Mouse (Mus musculus) embryonic facial prominence, embryonic 11.5 days (tissue): ENCODE results near the gene Hbs1l. TPM values are rescaled to one million over a fixed set of nuclear protein-coding genes. Genes with fewer than 3 reads are reported as not detected.
"Not testable (repeated sequence)": the region's sequence is repeated elsewhere in the genome, so short reads cannot be mapped to it uniquely, and the experiment has no call there.

ENCODE experiments used
- ATAC-seq: fragments of 200-750 bp; cut with Nextera tagmentation; replicated peaks from 2 replicates; pipeline ENCODE4 v1.8.0; 2017; ENCODE audit warnings: low read depth; ENCODE audit not compliant: insufficient number of reproducible peaks, low FRiP score, low TSS enrichment
- DNase-seq: peaks from one replicate; pipeline ENCODE4 v3.0.0-alpha.2; 2015; ENCODE audit warnings: low spot score
- H3K27ac ChIP-seq: fragments of 300-500 bp; sonication (generic); replicated peaks from 2 replicates; pipeline ENCODE4 v1.5.1; 2014; ENCODE audit warnings: mild to moderate bottlenecking, low read depth, low read length, control low read depth
- H3K27me3 ChIP-seq: fragments of 300-500 bp; sonication (generic); 2 replicates; pipeline ENCODE4 v1.6.1; 2014; ENCODE audit warnings: mild to moderate bottlenecking, low read length, moderate library complexity, mixed read lengths; ENCODE audit not compliant: control insufficient read depth, insufficient read depth
- H3K36me3 ChIP-seq: fragments of 300-500 bp; sonication (generic); replicated peaks from 2 replicates; pipeline ENCODE4 v1.6.1; 2014; ENCODE audit warnings: low read depth, mild to moderate bottlenecking, low read length, moderate library complexity, mixed read lengths; ENCODE audit not compliant: control insufficient read depth, insufficient read depth
- H3K4me1 ChIP-seq: fragments of 300-500 bp; sonication (generic); 2 replicates; pipeline ENCODE4 v1.6.1; 2014; ENCODE audit warnings: low read length, mixed read lengths; ENCODE audit not compliant: control insufficient read depth, insufficient read depth
- H3K4me2 ChIP-seq: fragments of 300-500 bp; sonication (generic); 2 replicates; pipeline ENCODE4 v1.6.1; 2014; ENCODE audit warnings: low read depth, mild to moderate bottlenecking, control low read depth, low read length, moderate library complexity
- H3K4me3 ChIP-seq: fragments of 300-500 bp; sonication (generic); 2 replicates; pipeline ENCODE4 v1.5.1; 2014; ENCODE audit warnings: low read depth, low read length, control low read depth
- H3K9ac ChIP-seq: fragments of 300-500 bp; sonication (generic); replicated peaks from 2 replicates; pipeline ENCODE4 v1.6.1; 2014; ENCODE audit warnings: mild to moderate bottlenecking, control low read depth, low read length
- H3K9me3 ChIP-seq: fragments of 300-500 bp; sonication (generic); replicated peaks from 2 replicates; pipeline ENCODE4 v1.6.1; 2016; ENCODE audit warnings: mild to moderate bottlenecking, low read length, inconsistent platforms, mixed read lengths; ENCODE audit not compliant: control insufficient read depth
- WGBS: fragments of 180-500 bp; shearing (Covaris S2); extraction: QIAGEN DNeasy Blood & Tissue Kit; methylation state at CpG from one replicate; pipeline ENCODE4 v1.1.7; 2014; 5-methylcytosine and 5-hydroxymethylcytosine counted together
- polyA plus RNA-seq: library from polyadenylated mRNA; unstranded; fragments of >200 nt; fragmentation: Nextera tagmentation; extraction: Ambion mirVana; gene quantifications from 2 replicates; pipeline ENCODE4 v1.2.1, GENCODE M21; 2014

Hbs1l gene
- polyA plus RNA-seq, 1 experiment from 2014 or later: 134 TPM

DNA sequence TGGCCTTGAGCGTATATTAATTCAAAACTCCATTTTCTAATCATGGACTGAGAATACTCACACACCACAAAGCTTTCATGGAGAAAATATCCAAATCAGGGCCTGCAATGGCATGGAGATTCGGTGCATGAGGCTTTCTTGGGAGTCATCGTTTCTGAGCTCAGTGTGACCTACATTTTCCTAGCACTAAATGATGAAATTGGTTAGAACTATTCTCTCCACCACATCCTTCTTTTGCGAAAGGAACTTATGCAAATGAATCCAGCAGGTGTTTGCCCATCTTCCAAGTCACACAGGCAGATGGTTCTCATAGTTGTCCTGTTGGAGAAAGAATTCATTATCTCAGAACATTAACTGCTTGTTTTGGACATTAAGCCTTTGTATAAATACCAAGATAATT lies 94.7 kb downstream of the Hbs1l start:
- no peaks in the 10 kb centered on the region for H3K9me3 ChIP-seq
- H3K4me3 ChIP-seq: no peak overlapping the region
- H3K27ac ChIP-seq: no peak overlapping the region
- no peaks in the 10 kb centered on the region for H3K4me1 ChIP-seq
- DNase-seq: no peak
- no peak overlapping the region for H3K9ac ChIP-seq
- no peaks in the 10 kb centered on the region for H3K27me3 ChIP-seq
- H3K36me3 ChIP-seq: no peaks in the 10 kb centered on the region
- no peak overlapping the region for H3K4me2 ChIP-seq
- WGBS: 76% methylated on average over 4 of the region's 4 CpGs
- ATAC-seq: no peak

DNA sequence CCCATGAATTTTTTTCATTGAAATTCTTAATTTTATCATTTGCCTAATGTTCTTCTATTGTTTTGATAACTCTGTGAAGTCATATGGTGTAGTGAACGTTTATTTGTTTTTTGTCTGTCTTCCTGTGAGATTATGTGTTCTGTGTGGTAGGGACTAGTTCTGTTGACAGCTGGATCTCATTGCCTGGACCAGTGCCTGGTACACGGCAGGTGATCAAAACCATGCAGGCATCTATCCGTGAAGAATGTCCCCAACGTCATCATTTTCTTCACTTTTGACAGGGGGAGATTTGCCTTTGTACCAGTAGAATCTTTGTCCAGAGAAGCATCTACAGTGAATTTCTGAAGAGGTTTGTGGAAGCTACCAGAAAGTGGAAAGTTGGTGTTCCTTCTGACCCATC lies 95.5 kb downstream of the Hbs1l start:
- H3K36me3 ChIP-seq: no peaks in the 10 kb centered on the region
- H3K9ac ChIP-seq: no peak overlapping the region
- no peak overlapping the region for H3K4me3 ChIP-seq
- ATAC-seq: no peak
- no peaks in the 10 kb centered on the region for H3K4me1 ChIP-seq
- H3K27me3 ChIP-seq: no peaks in the 10 kb centered on the region
- no peak overlapping the region for H3K27ac ChIP-seq
- 63% methylated on average over 4 of the region's 4 CpGs for WGBS
- H3K9me3 ChIP-seq: no peaks in the 10 kb centered on the region
- DNase-seq: no peak
- H3K4me2 ChIP-seq: no peak overlapping the region

DNA sequence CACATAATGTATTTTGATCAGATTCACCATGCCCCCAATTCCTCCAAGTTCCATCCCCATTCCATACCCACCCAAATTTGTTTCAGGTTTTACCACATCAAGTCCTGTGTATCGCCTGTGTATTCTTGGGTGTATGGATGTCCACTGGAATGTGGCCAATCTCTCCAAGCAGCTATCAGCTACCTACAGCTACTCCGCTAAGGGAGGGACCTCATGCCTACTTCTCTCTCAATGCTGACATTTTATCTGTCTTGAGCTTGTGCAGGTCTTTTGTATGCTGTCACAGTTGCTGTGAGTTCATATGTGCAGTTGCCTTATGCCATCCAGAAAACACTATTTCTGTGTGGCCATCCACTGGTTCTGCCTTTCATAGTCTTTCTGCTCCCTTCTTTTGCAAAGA lies 97.6 kb downstream of the Hbs1l start:
- Histone ChIP-seq H3K4me2 (no peak overlapping the region), H3K9me3 (no peaks in the 10 kb centered on the region), H3K4me3 (no peak overlapping the region), H3K27me3 (no peaks in the 10 kb centered on the region), H3K4me1 (no peaks in the 10 kb centered on the region), H3K9ac (no peak overlapping the region), H3K27ac (no peak overlapping the region), H3K36me3 (no peaks in the 10 kb centered on the region)
- WGBS: 91% methylated on average over 2 of the region's 2 CpGs
- DNase-seq (no peak), ATAC-seq (no peak)

- Histone ChIP-seq H3K9ac (no peak overlapping the region), H3K27me3 (no peaks in the 10 kb centered on the region), H3K9me3 (no peaks in the 10 kb centered on the region), H3K4me3 (no peak overlapping the region), H3K36me3 (no peaks in the 10 kb centered on the region), H3K27ac (no peak overlapping the region), H3K4me2 (no peak overlapping the region), H3K4me1 (no peaks in the 10 kb centered on the region)
- DNase-seq: no peak
- no peak for ATAC-seq
- 86% methylated on average over 14 of the region's 14 CpGs for WGBS
Measured at GRCm38 (mm10) chr10:21395426-21396139, 99.8 kb downstream of the Hbs1l start.

GRCm38 (mm10) chr10:21398873-21399425 lies 103.2 kb downstream of the Hbs1l start:
- not testable (repeated sequence) for ATAC-seq, H3K36me3 ChIP-seq
- WGBS: 81% methylated on average over 6 of the region's 6 CpGs

GRCm38 (mm10) chr10:21399622-21400021 lies 103.8 kb downstream of the Hbs1l start:
- H3K4me2 ChIP-seq: no peak overlapping the region
- no peaks in the 10 kb centered on the region for H3K4me1 ChIP-seq
- no peaks in the 10 kb centered on the region for H3K27me3 ChIP-seq
- DNase-seq (no peak), ATAC-seq (no peak)
- H3K4me3 ChIP-seq: no peak overlapping the region
- no peak overlapping the region for H3K27ac ChIP-seq
- 61% methylated on average over 8 of the region's 8 CpGs for whole genome bisulfite sequencing
- no peak overlapping the region for H3K9ac ChIP-seq
- no peaks in the 10 kb centered on the region for H3K36me3 ChIP-seq
- H3K9me3 ChIP-seq: no peaks in the 10 kb centered on the region

More at GRCm38 (mm10) chr10:21398873-21399425, 103.2 kb downstream of the Hbs1l start:
- H3K27ac ChIP-seq, H3K27me3 ChIP-seq, H3K4me3 ChIP-seq, H3K4me1 ChIP-seq, DNase-seq, H3K4me2 ChIP-seq, H3K9ac ChIP-seq, H3K9me3 ChIP-seq: not testable (repeated sequence)

- WGBS: 67% methylated on average over 7 of the region's 7 CpGs
- Histone ChIP-seq H3K27ac (no peak overlapping the region), H3K36me3 (no peaks in the 10 kb centered on the region), H3K4me2 (no peak overlapping the region), H3K4me3 (no peak overlapping the region), H3K27me3 (no peaks in the 10 kb centered on the region), H3K9me3 (no peaks in the 10 kb centered on the region), H3K9ac (no peak overlapping the region), H3K4me1 (no peaks in the 10 kb centered on the region)
- ATAC-seq: no peak
- DNase-seq: no peak
Measured at GRCm38 (mm10) chr10:21400031-21400430, 104.3 kb downstream of the Hbs1l start.

- ATAC-seq (no peak), DNase-seq (no peak)
- H3K27ac ChIP-seq: no peak overlapping the region
- H3K9me3 ChIP-seq: no peaks in the 10 kb centered on the region
- no peak overlapping the region for H3K4me2 ChIP-seq
- no peak overlapping the region for H3K4me3 ChIP-seq
- H3K9ac ChIP-seq: no peak overlapping the region
- 61% methylated on average over 2 of the region's 2 CpGs for WGBS
- H3K4me1 ChIP-seq: no peaks in the 10 kb centered on the region
- H3K27me3 ChIP-seq: no peaks in the 10 kb centered on the region
- H3K36me3 ChIP-seq: no peaks in the 10 kb centered on the region
Measured at GRCm38 (mm10) chr10:21400453-21400852, 104.7 kb downstream of the Hbs1l start.
